Mouse (Mus musculus) myocyte (in vitro differentiated cells): ENCODE results near the gene A730071L15Rik. TPM values are rescaled to one million over a fixed set of nuclear protein-coding genes. Genes with fewer than 3 reads are reported as not detected.

Source experiments
- H3K27me3 ChIP-seq: one replicate; pipeline ENCODE4 v1.6.1; 2011; ENCODE audit not compliant: control insufficient read depth, insufficient read depth, insufficient read length
- H3K36me3 ChIP-seq: one replicate; pipeline ENCODE4 v1.6.1; 2011; ENCODE audit not compliant: control insufficient read depth, insufficient read depth
- H3K4me2 ChIP-seq: one replicate; pipeline ENCODE4 v1.6.1; 2011; ENCODE audit warnings: low read depth, control low read depth
- H3K4me3 ChIP-seq: one replicate; pipeline ENCODE4 v1.5.1; 2011; ENCODE audit warnings: mild to moderate bottlenecking, control low read depth, moderate library complexity
- H3K79me2 ChIP-seq: one replicate; pipeline ENCODE4 v1.6.1; 2011; ENCODE audit not compliant: control insufficient read depth, insufficient read depth
- H3ac ChIP-seq: one replicate; pipeline ENCODE4 v1.6.1; 2011; ENCODE audit not compliant: control insufficient read depth, insufficient read length
- CEBPB ChIP-seq: IDR thresholded peaks from 2 replicates; pipeline ENCODE4 v1.6.1; 2011; ENCODE audit warnings: mild to moderate bottlenecking, moderate library complexity; ENCODE audit not compliant: poor library complexity, insufficient read depth, severe bottlenecking
- E2F4 ChIP-seq: IDR thresholded peaks from one replicate; pipeline ENCODE4 v1.6.1; 2011; ENCODE audit warnings: mild to moderate bottlenecking, control low read depth, moderate library complexity; ENCODE audit not compliant: insufficient read depth
- MAX ChIP-seq: IDR thresholded peaks from one replicate; pipeline ENCODE4 v1.6.1; 2011; ENCODE audit warnings: low read depth, mild to moderate bottlenecking, control low read depth
- MYOD1 ChIP-seq, 3 experiments: IDR thresholded peaks; one replicate each; pipeline ENCODE4 v1.6.1; 2011; ENCODE audit warnings: control low read depth in 2 of 3, low read depth in 2 of 3, mild to moderate bottlenecking in 2 of 3, moderate library complexity in 1 of 3; ENCODE audit not compliant: insufficient read length in 2 of 3, control insufficient read depth in 1 of 3
- MYOG ChIP-seq, 3 experiments: IDR thresholded peaks; one replicate each; pipeline ENCODE4 v1.6.1; 2011; ENCODE audit warnings: control low read depth in 2 of 3, low read depth in 2 of 3, mild to moderate bottlenecking in 2 of 3; ENCODE audit not compliant: insufficient read length in 2 of 3, control insufficient read depth in 1 of 3, insufficient read depth in 1 of 3
- POLR2A ChIP-seq: IDR thresholded peaks from one replicate; pipeline ENCODE4 v1.6.1; 2011; ENCODE audit warnings: low read depth, mild to moderate bottlenecking, control low read depth, moderate library complexity; ENCODE audit not compliant: insufficient read length
- POLR2AphosphoS2 ChIP-seq: IDR thresholded peaks from one replicate; pipeline ENCODE4 v1.6.1; 2011; ENCODE audit warnings: low read depth, control low read depth; ENCODE audit not compliant: insufficient read length
- REST ChIP-seq: IDR thresholded peaks from one replicate; pipeline ENCODE4 v1.6.1; 2011; ENCODE audit warnings: mild to moderate bottlenecking, control low read depth, moderate library complexity; ENCODE audit not compliant: insufficient read depth, insufficient read length
- SRF ChIP-seq: IDR thresholded peaks from one replicate; pipeline ENCODE4 v1.6.1; 2011; ENCODE audit warnings: low read depth; ENCODE audit not compliant: control insufficient read depth, insufficient read length
- TCF12 ChIP-seq: IDR thresholded peaks from one replicate; pipeline ENCODE4 v1.6.1; 2011; ENCODE audit warnings: mild to moderate bottlenecking, control low read depth; ENCODE audit not compliant: poor library complexity, insufficient read depth, severe bottlenecking
- TCF3 ChIP-seq: IDR thresholded peaks from one replicate; pipeline ENCODE4 v1.6.1; 2011; ENCODE audit warnings: low read depth, control low read depth; ENCODE audit not compliant: insufficient read length
- USF1 ChIP-seq: IDR thresholded peaks from one replicate; pipeline ENCODE4 v1.6.1; 2011; ENCODE audit warnings: low read depth, mild to moderate bottlenecking, control low read depth, moderate library complexity
- polyA plus RNA-seq: library from polyadenylated mRNA; unstranded; fragments of >200 nt; fragmentation: generic; extraction: Trizol; gene quantifications from one replicate; pipeline ENCODE4 v1.2.1, GENCODE M21; 2012; ENCODE audit warnings: missing spikeins

The A730071L15Rik gene
- polyA plus RNA-seq, 1 experiment = 0.07 TPM

- Histone ChIP-seq H3K79me2 (peaks cover 87% of the 10 kb centered on the region), H3K36me3 (no peaks in the 10 kb centered on the region), H3ac (no peak overlapping the region), H3K4me2 (peak overlapping the region; percentile 74), H3K27me3 (no peaks in the 10 kb centered on the region), H3K4me3 (no peak overlapping the region)
- TF ChIP-seq REST (no peak), USF1 (no peak), POLR2A (no peak), E2F4 (no peak), MYOD1 (IDR thresholded peaks at IDR 0.05; ENCODE audit: control insufficient read depth in 1 of 3, insufficient read length in 2 of 3, low read depth in 2 of 3) (peak in 2 of 3 experiments; percentile 28 to 51), SRF (no peak)
Observed at GRCm38 (mm10) chr11:6174719-6175118, 25.1 kb upstream of the A730071L15Rik start.

- Histone ChIP-seq H3K36me3 (no peaks in the 10 kb centered on the region), H3K4me3 (no peak overlapping the region), H3ac (no peak overlapping the region), H3K4me2 (peak overlapping the region; percentile 74), H3K27me3 (no peaks in the 10 kb centered on the region), H3K79me2 (peaks cover 86% of the 10 kb centered on the region)
- TF ChIP-seq CEBPB (no peak), E2F4 (no peak), USF1 (no peak), POLR2A (no peak), REST (no peak), TCF3 (no peak), TCF12 (no peak), MAX (no peak), MYOD1 (IDR thresholded peaks at IDR 0.05; ENCODE audit: control insufficient read depth in 1 of 3, insufficient read length in 2 of 3, low read depth in 2 of 3) (no peak), POLR2AphosphoS2 (no peak), MYOG (IDR thresholded peaks at IDR 0.05; ENCODE audit: control insufficient read depth in 1 of 3, insufficient read depth in 1 of 3, insufficient read length in 2 of 3, low read depth in 2 of 3) (no peak), SRF (no peak)
Observed at GRCm38 (mm10) chr11:6175506-6175905, 24.3 kb upstream of the A730071L15Rik start.

GRCm38 (mm10) chr11:6177781-6178420 is 21.9 kb upstream of the A730071L15Rik start:
- Histone ChIP-seq H3K79me2 (peaks cover 90% of the 10 kb centered on the region), H3ac (no peak overlapping the region), H3K4me3 (no peak overlapping the region), H3K36me3 (no peaks in the 10 kb centered on the region), H3K4me2 (no peak overlapping the region), H3K27me3 (no peaks in the 10 kb centered on the region)
- no peak for TF ChIP-seq MYOD1 (IDR thresholded peaks at IDR 0.05; ENCODE audit: control insufficient read depth in 1 of 3, insufficient read length in 2 of 3, low read depth in 2 of 3)
- no peak for TF ChIP-seq TCF12
- no peak for TF ChIP-seq MAX
- no peak for TF ChIP-seq USF1
- TF ChIP-seq POLR2AphosphoS2 = no peak
- no peak for TF ChIP-seq TCF3
- TF ChIP-seq MYOG (IDR thresholded peaks at IDR 0.05; ENCODE audit: control insufficient read depth in 1 of 3, insufficient read depth in 1 of 3, insufficient read length in 2 of 3, low read depth in 2 of 3) = no peak
- TF ChIP-seq CEBPB = no peak
- TF ChIP-seq E2F4 = no peak
- TF ChIP-seq SRF = no peak
- no peak for TF ChIP-seq REST

GRCm38 (mm10) chr11:6178673-6179166 is 21.1 kb upstream of the A730071L15Rik start:
- H3K36me3 ChIP-seq = no peaks in the 10 kb centered on the region

More at GRCm38 (mm10) chr11:6178673-6179166, 21.1 kb upstream of the A730071L15Rik start:
- Histone ChIP-seq H3K4me3 (no peak overlapping the region), H3K4me2 (no peak overlapping the region), H3K27me3 (no peaks in the 10 kb centered on the region), H3ac (no peak overlapping the region), H3K79me2 (peaks cover 90% of the 10 kb centered on the region)
- no peak for TF ChIP-seq MYOD1 (IDR thresholded peaks at IDR 0.05; ENCODE audit: control insufficient read depth in 1 of 3, insufficient read length in 2 of 3, low read depth in 2 of 3)
- no peak for TF ChIP-seq POLR2AphosphoS2
- TF ChIP-seq E2F4 = no peak
- no peak for TF ChIP-seq TCF3
- no peak for TF ChIP-seq REST
- no peak for TF ChIP-seq MAX
- no peak for TF ChIP-seq CEBPB
- TF ChIP-seq MYOG (IDR thresholded peaks at IDR 0.05; ENCODE audit: control insufficient read depth in 1 of 3, insufficient read depth in 1 of 3, insufficient read length in 2 of 3, low read depth in 2 of 3) = no peak
- no peak for TF ChIP-seq USF1
- TF ChIP-seq POLR2A = no peak
- no peak for TF ChIP-seq TCF12
- no peak for TF ChIP-seq SRF
